Mouse (Mus musculus): ENCODE results near the gene Fjx1.

DNA sequence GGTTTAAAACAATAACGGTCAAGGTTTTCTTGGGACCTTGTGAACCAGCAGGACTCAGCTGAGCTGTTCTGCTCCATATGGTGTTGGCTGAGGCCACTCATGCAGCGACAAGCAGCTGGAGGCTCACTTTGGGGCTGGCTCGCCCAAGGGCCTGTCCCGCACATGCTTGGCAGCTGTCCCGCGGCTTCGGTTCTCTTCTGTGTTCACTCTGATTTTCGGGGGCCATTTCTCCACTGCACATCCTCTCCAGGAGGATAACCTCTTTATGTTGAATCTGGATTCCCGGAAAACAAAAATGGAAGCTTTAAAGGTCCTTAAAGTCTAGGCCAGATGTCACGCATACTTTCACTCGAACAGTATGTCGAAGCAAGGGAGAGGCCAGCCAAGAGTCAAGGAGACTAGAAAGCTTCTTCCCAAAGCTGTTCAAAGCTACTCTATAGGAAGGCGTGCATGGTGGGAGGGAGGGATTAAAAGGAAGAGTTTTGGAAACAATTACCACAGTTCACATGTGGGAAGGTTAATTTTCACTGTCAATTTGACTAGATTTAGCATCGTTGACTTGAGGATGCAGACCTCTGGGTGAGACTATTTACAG, 36.1 kb downstream of the Fjx1 start:
- TF ChIP-seq CTCF (IDR thresholded peaks at IDR 0.05; ENCODE audit: low read depth) (no peak), EP300 (IDR thresholded peaks at IDR 0.05; ENCODE audit: low read depth) (no peak)
